Mouse (Mus musculus) intestine, embryonic 16.5 days (tissue): Measurements from ENCODE around the gene Rapgefl1. TPM values are rescaled to one million over a fixed set of nuclear protein-coding genes. Genes with fewer than 3 reads are reported as not detected.

Experiments used
- ATAC-seq: fragments of 200-750 bp; cut with Nextera tagmentation; 2 replicates; pipeline ENCODE4 v1.8.0; 2017; ENCODE audit warnings: moderate TSS enrichment, moderate library complexity
- H3K27ac ChIP-seq: fragments of 300-500 bp; sonication (generic); 2 replicates; pipeline ENCODE4 v1.5.1; 2014; ENCODE audit warnings: mild to moderate bottlenecking, low read length
- H3K27me3 ChIP-seq: fragments of 300-500 bp; sonication (generic); replicated peaks from 2 replicates; pipeline ENCODE4 v1.6.1; 2014; ENCODE audit warnings: low read length, control low read depth, mixed read lengths; ENCODE audit not compliant: control insufficient read depth, insufficient read depth
- H3K36me3 ChIP-seq: fragments of 300-500 bp; sonication (generic); 2 replicates; pipeline ENCODE4 v1.6.1; 2014; ENCODE audit warnings: low read length, control low read depth; ENCODE audit not compliant: control insufficient read depth, insufficient read depth
- H3K4me1 ChIP-seq: fragments of 300-500 bp; sonication (generic); 2 replicates; pipeline ENCODE4 v1.6.1; 2014; ENCODE audit warnings: low read length, control low read depth, mixed read lengths; ENCODE audit not compliant: control insufficient read depth, insufficient read depth
- H3K4me2 ChIP-seq: fragments of 300-500 bp; sonication (generic); 2 replicates; pipeline ENCODE4 v1.6.1; 2014; ENCODE audit warnings: low read depth, low read length, control low read depth
- H3K4me3 ChIP-seq: fragments of 300-500 bp; sonication (generic); 2 replicates; pipeline ENCODE4 v1.5.1; 2014; ENCODE audit warnings: mild to moderate bottlenecking, low read length
- H3K9ac ChIP-seq: fragments of 300-500 bp; sonication (generic); 2 replicates; pipeline ENCODE4 v1.6.1; 2014; ENCODE audit warnings: low read depth, low read length
- H3K9me3 ChIP-seq: fragments of 300-500 bp; sonication (generic); 2 replicates; pipeline ENCODE4 v1.6.1; 2016; ENCODE audit warnings: low read length, control low read depth; ENCODE audit not compliant: control insufficient read depth
- WGBS: fragments of 180-500 bp; shearing (Covaris S2); extraction: QIAGEN DNeasy Blood & Tissue Kit; methylation state at CpG from one replicate; pipeline ENCODE4 v1.1.7; 2014; 5-methylcytosine and 5-hydroxymethylcytosine counted together
- polyA plus RNA-seq: library from polyadenylated mRNA; unstranded; fragments of >200 nt; fragmentation: Nextera tagmentation; extraction: Ambion mirVana; gene quantifications from 2 replicates; pipeline ENCODE4 v1.2.1, GENCODE M21; 2015

Gene Rapgefl1
- polyA plus RNA-seq, 1 experiment from 2014 or later = 1.1 TPM

DNA sequence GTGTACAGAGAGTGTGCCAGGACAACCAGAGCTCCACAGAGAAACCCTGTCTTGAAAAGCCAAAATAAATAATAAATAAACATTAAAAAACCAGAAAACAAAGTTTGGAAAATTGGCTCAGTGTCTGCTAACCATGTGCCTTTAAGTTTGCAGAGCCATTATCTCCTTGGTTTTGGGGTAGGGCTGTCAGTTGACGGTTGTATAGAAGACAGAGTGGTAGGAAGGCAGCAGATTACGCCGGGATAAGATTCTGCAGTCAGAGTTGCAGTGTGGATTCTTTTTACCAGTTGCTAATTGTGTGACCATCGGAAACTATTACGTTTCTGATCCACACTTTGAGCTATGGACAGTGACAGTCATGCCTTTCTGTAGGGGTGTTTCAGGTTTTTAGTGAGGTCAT is 53.4 kb downstream of the Rapgefl1 start:
- no peak for ATAC-seq
- Histone ChIP-seq H3K4me3 (no peak overlapping the region), H3K27ac (no peak overlapping the region), H3K36me3 (peaks cover 58% of the 10 kb centered on the region), H3K27me3 (no peaks in the 10 kb centered on the region), H3K4me2 (no peak overlapping the region), H3K9ac (no peak overlapping the region), H3K4me1 (peaks cover 2% of the 10 kb centered on the region; the same call in 1 of the 2 replicates), H3K9me3 (no peaks in the 10 kb centered on the region)
- 85% methylated on average over 5 of the region's 5 CpGs for WGBS

DNA sequence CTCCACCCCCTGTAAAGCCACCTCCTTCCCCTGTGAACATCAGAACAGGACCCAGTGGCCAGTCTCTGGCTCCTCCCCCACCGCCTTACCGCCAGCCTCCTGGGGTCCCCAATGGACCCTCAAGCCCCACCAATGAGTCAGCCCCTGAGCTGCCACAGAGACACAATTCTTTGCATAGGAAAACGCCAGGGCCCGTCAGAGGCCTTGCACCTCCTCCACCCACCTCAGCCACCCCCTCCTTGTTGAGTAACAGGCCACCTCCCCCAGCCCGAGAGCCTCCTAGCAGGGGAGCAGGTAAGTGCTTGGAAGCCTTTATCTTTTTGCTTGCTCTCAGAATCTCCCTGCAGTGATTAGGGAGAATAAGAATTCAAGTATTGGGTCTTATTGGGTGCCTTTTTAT is 55.8 kb downstream of the Rapgefl1 start:
- H3K27ac ChIP-seq = no peak overlapping the region
- WGBS = 62% methylated on average over 5 of the region's 5 CpGs

DNA sequence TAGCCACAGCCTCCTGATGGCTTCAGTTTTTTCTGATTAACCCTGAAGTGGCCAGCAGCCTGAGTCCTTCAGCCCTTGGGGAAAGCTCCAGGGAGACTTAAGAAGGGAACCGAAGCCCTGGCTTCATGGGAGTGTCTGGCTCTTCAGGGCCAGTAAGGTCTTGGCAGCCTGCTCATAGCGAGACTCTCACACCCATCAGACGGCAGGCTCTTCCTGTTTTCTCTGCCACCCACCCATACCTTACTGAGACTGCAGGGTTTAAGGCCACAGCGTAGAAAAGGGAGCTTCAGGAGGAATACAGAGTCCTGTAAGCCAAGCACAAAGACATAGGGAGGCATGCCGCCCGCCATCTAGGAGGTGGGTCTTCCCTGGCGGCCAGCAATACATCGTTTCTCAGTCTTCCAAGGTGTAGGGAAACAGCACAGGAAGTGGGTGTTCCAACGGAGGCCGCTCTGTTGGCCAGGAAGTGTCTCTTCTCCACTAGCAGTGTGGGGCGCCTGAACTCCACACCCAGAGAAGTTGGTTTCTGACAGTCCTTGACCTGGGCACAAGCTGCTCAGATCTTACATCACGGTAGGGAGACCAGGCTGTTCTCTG is 64.0 kb downstream of the Rapgefl1 start:
- no peak overlapping the region for H3K9ac ChIP-seq
- 77% methylated on average over 12 of the region's 12 CpGs for WGBS
- H3K27me3 ChIP-seq = no peaks in the 10 kb centered on the region
- H3K27ac ChIP-seq = no peak overlapping the region
- H3K4me1 ChIP-seq = peaks cover 12% of the 10 kb centered on the region
- H3K4me3 ChIP-seq = no peak overlapping the region
- H3K4me2 ChIP-seq = no peak overlapping the region
- no peaks in the 10 kb centered on the region for H3K9me3 ChIP-seq
- H3K36me3 ChIP-seq = peaks cover 17% of the 10 kb centered on the region; the same call in 1 of the 2 replicates
- ATAC-seq = no peak

More for the DNA sequence above, 55.8 kb downstream of the Rapgefl1 start:
- no peaks in the 10 kb centered on the region for H3K27me3 ChIP-seq
- H3K4me3 ChIP-seq = no peak overlapping the region
- ATAC-seq = no peak
- no peak overlapping the region for H3K9ac ChIP-seq
- no peaks in the 10 kb centered on the region for H3K9me3 ChIP-seq
- peaks cover 54% of the 10 kb centered on the region for H3K36me3 ChIP-seq
- peaks cover 2% of the 10 kb centered on the region; the same call in 1 of the 2 replicates for H3K4me1 ChIP-seq
- H3K4me2 ChIP-seq = no peak overlapping the region

DNA sequence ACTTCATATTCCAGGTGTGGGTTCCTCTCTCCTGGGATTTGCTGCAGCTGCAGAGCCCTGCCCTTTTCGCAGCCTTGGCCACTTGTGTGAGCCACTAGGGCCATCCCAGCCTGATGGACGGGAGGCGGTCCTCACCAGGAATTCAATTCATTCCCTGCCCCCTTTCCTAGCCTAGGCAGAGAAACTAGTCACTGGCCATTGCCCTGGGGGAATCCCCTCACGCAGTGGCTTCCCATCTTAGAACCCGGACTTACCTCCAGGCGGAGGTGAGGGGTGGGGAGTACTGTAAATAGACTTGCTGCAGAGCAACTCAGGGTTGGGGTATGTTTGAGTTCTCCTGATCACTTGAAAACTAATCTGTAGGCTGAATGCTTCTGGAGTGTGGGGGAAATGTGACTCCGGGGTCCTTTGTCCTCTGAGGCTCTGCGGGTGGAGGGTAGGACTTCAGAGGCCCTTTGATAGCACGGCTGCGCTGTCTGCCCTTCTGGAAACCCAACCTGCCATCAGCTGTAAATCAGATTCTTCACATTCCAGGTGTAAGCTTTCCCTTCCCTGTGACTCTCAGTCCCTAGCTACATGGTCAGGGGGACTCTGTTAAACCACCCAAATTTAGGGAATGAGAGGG is 66.1 kb downstream of the Rapgefl1 start:
- peaks cover 12% of the 10 kb centered on the region; the same call in 1 of the 2 replicates for H3K36me3 ChIP-seq
- H3K4me2 ChIP-seq = no peak overlapping the region
- ATAC-seq = no peak
- WGBS = 24% methylated on average over 10 of the region's 10 CpGs
- H3K9me3 ChIP-seq = no peaks in the 10 kb centered on the region
- H3K27me3 ChIP-seq = no peaks in the 10 kb centered on the region
- H3K9ac ChIP-seq = 0 out of 2 replicates have a peak overlapping the region, but pooled peaks have one; percentile 11
- no peak overlapping the region for H3K27ac ChIP-seq
- peaks cover 26% of the 10 kb centered on the region for H3K4me1 ChIP-seq
- no peak overlapping the region for H3K4me3 ChIP-seq

Other genes starting within 250 kb of the Rapgefl1 start
- gene Ormdl3, start 249.4 kb upstream of the Rapgefl1 start, polyA plus RNA-seq = 62.9 and 65.2 TPM in 2 replicates
- not detected in 2 replicates for gene Lrrc3c, start 238.5 kb upstream of the Rapgefl1 start, polyA plus RNA-seq
- gene Gm12355, start 211.1 kb upstream of the Rapgefl1 start, polyA plus RNA-seq = 0.33 and 0.57 TPM in 2 replicates
- gene Gsdma3, start 210.4 kb upstream of the Rapgefl1 start, polyA plus RNA-seq = not detected in 2 replicates
- 0.58 and 0.93 TPM in 2 replicates for gene Gsdma2, start 190.0 kb upstream of the Rapgefl1 start, polyA plus RNA-seq
- gene Gsdma, start 172.4 kb upstream of the Rapgefl1 start, polyA plus RNA-seq = 0.06 TPM in 1 of 2 replicates, not detected in the other
- 169 and 181 TPM in 2 replicates for gene Psmd3, start 154.2 kb upstream of the Rapgefl1 start, polyA plus RNA-seq
- 0.10 TPM in 1 of 2 replicates, not detected in the other for gene Csf3, start 135.5 kb upstream of the Rapgefl1 start, polyA plus RNA-seq
- gene Med24, start 107.3 kb upstream of the Rapgefl1 start, polyA plus RNA-seq = 36.8 and 38.5 TPM in 2 replicates
- gene Thra, start 96.1 kb upstream of the Rapgefl1 start, polyA plus RNA-seq = 41.5 and 42.0 TPM in 2 replicates
- 2.3 and 2.7 TPM in 2 replicates for gene Nr1d1, start 61.5 kb upstream of the Rapgefl1 start, polyA plus RNA-seq
- gene Msl1, start 41.3 kb upstream of the Rapgefl1 start, polyA plus RNA-seq = 13.5 and 14.5 TPM in 2 replicates
- 23.1 and 24.3 TPM in 2 replicates for gene Casc3, start 31.9 kb upstream of the Rapgefl1 start, polyA plus RNA-seq
- 3.4 and 3.5 TPM in 2 replicates for gene Wipf2, start 26.9 kb downstream of the Rapgefl1 start, polyA plus RNA-seq
- 18.9 and 23.0 TPM in 2 replicates for gene Cdc6, start 71.0 kb downstream of the Rapgefl1 start, polyA plus RNA-seq
- gene Rara, start 91.0 kb downstream of the Rapgefl1 start, polyA plus RNA-seq = 28.2 and 31.2 TPM in 2 replicates
- gene Gjd3, start 146.2 kb downstream of the Rapgefl1 start, polyA plus RNA-seq = 0.17 TPM in 1 of 2 replicates, not detected in the other
- gene Top2a, start 187.4 kb downstream of the Rapgefl1 start, polyA plus RNA-seq = 132 and 149 TPM in 2 replicates
- 345 and 352 TPM in 2 replicates for gene Igfbp4, start 204.5 kb downstream of the Rapgefl1 start, polyA plus RNA-seq